Mouse (Mus musculus) heart, embryonic 15.5 days (tissue): ENCODE measurements around the gene Trim11. TPM values are rescaled to one million over a fixed set of nuclear protein-coding genes. Genes with fewer than 3 reads are reported as not detected.

Experiments used
- ATAC-seq: fragments of 200-750 bp; cut with Nextera tagmentation; replicated peaks from 2 replicates; pipeline ENCODE4 v1.8.0; 2017; ENCODE audit warnings: low read depth, moderate TSS enrichment; ENCODE audit not compliant: insufficient number of reproducible peaks, insufficient read depth, low FRiP score
- H3K27ac ChIP-seq: fragments of 300-500 bp; sonication (generic); 2 replicates; pipeline ENCODE4 v1.5.1; 2015; ENCODE audit warnings: mild to moderate bottlenecking, inconsistent platforms
- H3K27me3 ChIP-seq: fragments of 300-500 bp; sonication (generic); 2 replicates; pipeline ENCODE4 v1.6.1; 2015; ENCODE audit warnings: inconsistent platforms
- H3K36me3 ChIP-seq: fragments of 300-500 bp; sonication (generic); 2 replicates; pipeline ENCODE4 v1.6.1; 2015; ENCODE audit warnings: mild to moderate bottlenecking, inconsistent platforms
- H3K4me1 ChIP-seq: fragments of 300-500 bp; sonication (generic); replicated peaks from 2 replicates; pipeline ENCODE4 v1.6.1; 2015; ENCODE audit warnings: inconsistent platforms
- H3K4me2 ChIP-seq: fragments of 300-500 bp; sonication (generic); 2 replicates; pipeline ENCODE4 v1.6.1; 2015; ENCODE audit warnings: inconsistent platforms, mild to moderate bottlenecking, moderate library complexity
- H3K4me3 ChIP-seq: fragments of 300-500 bp; sonication (generic); 2 replicates; pipeline ENCODE4 v1.5.1; 2015; ENCODE audit warnings: mild to moderate bottlenecking, inconsistent platforms
- H3K9ac ChIP-seq: fragments of 300-500 bp; sonication (generic); 2 replicates; pipeline ENCODE4 v1.6.1; 2015; ENCODE audit warnings: mild to moderate bottlenecking, inconsistent platforms
- H3K9me3 ChIP-seq: fragments of 300-500 bp; sonication (generic); replicated peaks from 2 replicates; pipeline ENCODE4 v1.6.1; 2016; ENCODE audit warnings: inconsistent platforms
- WGBS: fragments of 180-500 bp; shearing (Covaris S2); methylation state at CpG from one replicate; pipeline ENCODE4 v1.1.7; 2015; ENCODE audit warnings: mixed read lengths; 5-methylcytosine and 5-hydroxymethylcytosine counted together
- polyA plus RNA-seq: library from polyadenylated mRNA; unstranded; fragments of >200 nt; fragmentation: Nextera tagmentation; extraction: Ambion mirVana; gene quantifications from 2 replicates; pipeline ENCODE4 v1.2.1, GENCODE M21; 2015

Trim11 gene
- polyA plus RNA-seq, 1 experiment from 2014 or later = 26.9 TPM

GRCm38 (mm10) chr11:58958536-58958935 is 19.4 kb upstream of the Trim11 start:
- ATAC-seq = no peak
- Histone ChIP-seq H3K27ac (no peak overlapping the region), H3K9me3 (no peaks in the 10 kb centered on the region), H3K4me2 (no peak overlapping the region), H3K27me3 (peaks cover 20% of the 10 kb centered on the region), H3K4me1 (peaks cover 43% of the 10 kb centered on the region), H3K4me3 (no peak overlapping the region), H3K9ac (no peak overlapping the region), H3K36me3 (0 out of 2 replicates have a peak, but pooled peaks cover 4% of the 10 kb centered on the region)
- WGBS = 90% methylated on average over 6 of the region's 6 CpGs

- Histone ChIP-seq H3K27ac (peak overlapping the region; percentile 64; the same call in 1 of the 2 replicates), H3K9ac (peak overlapping the region; percentile 58)
- 31% methylated on average over 15 of the region's 15 CpGs for WGBS
Observed at GRCm38 (mm10) chr11:58959186-58959825, 18.6 kb upstream of the Trim11 start.

GRCm38 (mm10) chr11:58959921-58960465 is 17.9 kb upstream of the Trim11 start:
- H3K4me2 ChIP-seq = peak overlapping the region; percentile 95
- H3K27ac ChIP-seq = peak overlapping the region; percentile 64
- peaks cover 46% of the 10 kb centered on the region for H3K4me1 ChIP-seq
- peak; percentile 71 for ATAC-seq
- H3K36me3 ChIP-seq = 0 out of 2 replicates have a peak, but pooled peaks cover 4% of the 10 kb centered on the region
- H3K27me3 ChIP-seq = peaks cover 24% of the 10 kb centered on the region
- peak overlapping the region; percentile 66 for H3K4me3 ChIP-seq
- H3K9ac ChIP-seq = peak overlapping the region; percentile 58
- no peaks in the 10 kb centered on the region for H3K9me3 ChIP-seq
- 3% methylated on average over 40 of the region's 40 CpGs for WGBS

More at GRCm38 (mm10) chr11:58959186-58959825, 18.6 kb upstream of the Trim11 start:
- Histone ChIP-seq H3K4me2 (peak overlapping the region; percentile 95), H3K4me1 (peaks cover 41% of the 10 kb centered on the region), H3K4me3 (peak overlapping the region; percentile 66), H3K36me3 (0 out of 2 replicates have a peak, but pooled peaks cover 4% of the 10 kb centered on the region), H3K27me3 (peaks cover 24% of the 10 kb centered on the region), H3K9me3 (no peaks in the 10 kb centered on the region)
- ATAC-seq = no peak

- Histone ChIP-seq H3K4me2 (peak overlapping the region; percentile 28), H3K9ac (no peak overlapping the region), H3K27ac (no peak overlapping the region), H3K27me3 (peaks cover 24% of the 10 kb centered on the region), H3K9me3 (no peaks in the 10 kb centered on the region), H3K36me3 (0 out of 2 replicates have a peak, but pooled peaks cover 4% of the 10 kb centered on the region), H3K4me1 (peaks cover 46% of the 10 kb centered on the region), H3K4me3 (0 out of 2 replicates have a peak overlapping the region, but pooled peaks have one; percentile 8)
- no peak for ATAC-seq
- WGBS = 48% methylated on average over 50 of the region's 50 CpGs
Observed at GRCm38 (mm10) chr11:58961364-58962177, 16.3 kb upstream of the Trim11 start.

GRCm38 (mm10) chr11:58963543-58963942 is 14.3 kb upstream of the Trim11 start:
- no peak overlapping the region for H3K27ac ChIP-seq
- H3K4me3 ChIP-seq = no peak overlapping the region
- no peak overlapping the region for H3K4me2 ChIP-seq
- peaks cover 32% of the 10 kb centered on the region for H3K4me1 ChIP-seq
- WGBS = 31% methylated on average over 17 of the region's 17 CpGs
- no peak for ATAC-seq
- no peak overlapping the region for H3K9ac ChIP-seq
- no peaks in the 10 kb centered on the region for H3K9me3 ChIP-seq
- H3K36me3 ChIP-seq = no peaks in the 10 kb centered on the region
- H3K27me3 ChIP-seq = peaks cover 24% of the 10 kb centered on the region

- 85% methylated on average over 7 of the region's 7 CpGs for WGBS
- ATAC-seq = no peak
- no peak overlapping the region for H3K4me2 ChIP-seq
Observed at GRCm38 (mm10) chr11:58964216-58964615, 13.7 kb upstream of the Trim11 start.

GRCm38 (mm10) chr11:58965001-58965760 is 12.7 kb upstream of the Trim11 start:
- no peak for ATAC-seq
- Histone ChIP-seq H3K27ac (no peak overlapping the region), H3K4me3 (no peak overlapping the region), H3K9ac (no peak overlapping the region), H3K36me3 (no peaks in the 10 kb centered on the region), H3K4me2 (no peak overlapping the region), H3K4me1 (peaks cover 22% of the 10 kb centered on the region), H3K27me3 (peaks cover 24% of the 10 kb centered on the region), H3K9me3 (no peaks in the 10 kb centered on the region)
- WGBS = 29% methylated on average over 12 of the region's 12 CpGs

More at GRCm38 (mm10) chr11:58964216-58964615, 13.7 kb upstream of the Trim11 start:
- Histone ChIP-seq H3K9ac (no peak overlapping the region), H3K4me1 (peaks cover 29% of the 10 kb centered on the region), H3K27ac (no peak overlapping the region), H3K9me3 (no peaks in the 10 kb centered on the region), H3K36me3 (no peaks in the 10 kb centered on the region), H3K4me3 (no peak overlapping the region), H3K27me3 (peaks cover 24% of the 10 kb centered on the region)

- no peak overlapping the region for H3K9ac ChIP-seq
- H3K4me1 ChIP-seq = peaks cover 31% of the 10 kb centered on the region
- peaks cover 14% of the 10 kb centered on the region for H3K27me3 ChIP-seq
- no peak overlapping the region for H3K4me2 ChIP-seq
- H3K27ac ChIP-seq = no peak overlapping the region
- no peak overlapping the region for H3K4me3 ChIP-seq
- WGBS = 92% methylated on average over 1 of the region's 1 CpGs
- no peak for ATAC-seq
- H3K9me3 ChIP-seq = no peaks in the 10 kb centered on the region
- H3K36me3 ChIP-seq = no peaks in the 10 kb centered on the region
Observed at GRCm38 (mm10) chr11:58967346-58967745, 10.5 kb upstream of the Trim11 start.

GRCm38 (mm10) chr11:58968551-58968950 is 9.3 kb upstream of the Trim11 start:
- no peak for ATAC-seq
- Histone ChIP-seq H3K4me3 (no peak overlapping the region), H3K9me3 (no peaks in the 10 kb centered on the region), H3K9ac (no peak overlapping the region), H3K27ac (no peak overlapping the region), H3K4me2 (no peak overlapping the region), H3K27me3 (peaks cover 3% of the 10 kb centered on the region; the same call in 1 of the 2 replicates), H3K4me1 (peaks cover 30% of the 10 kb centered on the region), H3K36me3 (no peaks in the 10 kb centered on the region)
- WGBS = 76% methylated on average over 7 of the region's 7 CpGs

GRCm38 (mm10) chr11:58969027-58969426 is 8.9 kb upstream of the Trim11 start:
- Histone ChIP-seq H3K9me3 (no peaks in the 10 kb centered on the region), H3K36me3 (no peaks in the 10 kb centered on the region), H3K27ac (no peak overlapping the region), H3K4me3 (no peak overlapping the region), H3K27me3 (no peaks in the 10 kb centered on the region), H3K4me2 (no peak overlapping the region), H3K4me1 (peaks cover 28% of the 10 kb centered on the region), H3K9ac (no peak overlapping the region)
- no peak for ATAC-seq
- 57% methylated on average over 8 of the region's 8 CpGs for WGBS

- 65% methylated on average over 6 of the region's 6 CpGs for WGBS
- H3K9ac ChIP-seq = no peak overlapping the region
- peaks cover 26% of the 10 kb centered on the region for H3K4me1 ChIP-seq
- no peaks in the 10 kb centered on the region for H3K9me3 ChIP-seq
- H3K27ac ChIP-seq = no peak overlapping the region
- no peak overlapping the region for H3K4me3 ChIP-seq
- H3K4me2 ChIP-seq = no peak overlapping the region
- no peak for ATAC-seq
- no peaks in the 10 kb centered on the region for H3K36me3 ChIP-seq
- H3K27me3 ChIP-seq = no peaks in the 10 kb centered on the region
Observed at GRCm38 (mm10) chr11:58969659-58970058, 8.2 kb upstream of the Trim11 start.
